Mouse (Mus musculus) lung, embryonic 15.5 days (tissue): ENCODE data around the gene 4930523C07Rik. TPM values are rescaled to one million over a fixed set of nuclear protein-coding genes. Genes with fewer than 3 reads are reported as not detected.

ENCODE experiments used
- ATAC-seq: fragments of 200-750 bp; cut with Nextera tagmentation; 2 replicates; pipeline ENCODE4 v1.8.0; 2017; ENCODE audit warnings: moderate number of reproducible peaks, borderline replicate concordance; ENCODE audit not compliant: low FRiP score, low TSS enrichment; ENCODE audit errors: extremely low read depth
- H3K27ac ChIP-seq: fragments of 300-500 bp; sonication (generic); 2 replicates; pipeline ENCODE4 v1.5.1; 2015; ENCODE audit warnings: moderate library complexity, mild to moderate bottlenecking, inconsistent platforms
- H3K27me3 ChIP-seq: fragments of 300-500 bp; sonication (generic); 2 replicates; pipeline ENCODE4 v1.6.1; 2015; ENCODE audit warnings: inconsistent platforms
- H3K36me3 ChIP-seq: fragments of 300-500 bp; sonication (generic); 2 replicates; pipeline ENCODE4 v1.6.1; 2015; ENCODE audit warnings: inconsistent platforms
- H3K4me1 ChIP-seq: fragments of 300-500 bp; sonication (generic); 2 replicates; pipeline ENCODE4 v1.6.1; 2015; ENCODE audit warnings: inconsistent platforms
- H3K4me2 ChIP-seq: fragments of 300-500 bp; sonication (generic); 2 replicates; pipeline ENCODE4 v1.6.1; 2015; ENCODE audit warnings: inconsistent platforms, mild to moderate bottlenecking, moderate library complexity
- H3K4me3 ChIP-seq: fragments of 300-500 bp; sonication (generic); 2 replicates; pipeline ENCODE4 v1.5.1; 2015; ENCODE audit warnings: mild to moderate bottlenecking, inconsistent platforms
- H3K9ac ChIP-seq: fragments of 300-500 bp; sonication (generic); 2 replicates; pipeline ENCODE4 v1.6.1; 2015; ENCODE audit warnings: inconsistent platforms
- H3K9me3 ChIP-seq: fragments of 300-500 bp; sonication (generic); 2 replicates; pipeline ENCODE4 v1.6.1; 2016; ENCODE audit warnings: inconsistent platforms
- WGBS: fragments of 180-500 bp; shearing (Covaris S2); methylation state at CpG from one replicate; pipeline ENCODE4 v1.1.7; 2015; 5-methylcytosine and 5-hydroxymethylcytosine counted together
- polyA plus RNA-seq: library from polyadenylated mRNA; unstranded; fragments of >200 nt; fragmentation: Nextera tagmentation; extraction: Ambion mirVana; gene quantifications from 2 replicates; pipeline ENCODE4 v1.2.1, GENCODE M21; 2015

4930523C07Rik gene
- polyA plus RNA-seq, 1 experiment from 2014 or later, result 32.5 TPM

DNA sequence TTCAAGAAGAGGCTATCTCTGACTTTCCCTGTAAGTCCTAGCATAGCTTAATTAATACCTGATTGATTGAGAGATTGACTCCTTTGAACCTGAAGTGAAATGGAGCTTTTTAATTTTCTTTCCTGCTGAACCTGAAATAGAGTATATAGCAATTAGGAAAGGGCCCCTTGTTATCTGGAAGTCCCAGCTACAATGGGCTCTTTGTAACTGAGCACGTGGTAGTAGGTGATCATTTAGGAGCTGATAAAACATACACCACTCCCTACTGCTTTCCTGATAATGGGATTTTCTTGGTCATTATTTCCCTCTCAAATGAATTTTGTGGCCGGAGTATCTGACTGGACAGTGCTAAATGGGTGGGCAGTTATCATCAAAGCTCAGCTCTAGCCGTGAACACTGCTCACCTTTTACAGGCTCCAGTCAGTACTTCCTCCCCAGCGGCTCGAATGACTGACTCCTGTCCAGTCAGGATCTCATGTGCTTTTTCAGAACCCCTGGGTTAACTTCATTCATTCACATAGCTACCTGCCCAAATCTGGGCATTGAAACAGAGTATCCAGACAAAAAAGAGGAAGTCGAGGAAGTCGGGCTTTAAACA, 20.5 kb downstream of the 4930523C07Rik start:
- Histone ChIP-seq H3K4me3 (no peak overlapping the region), H3K4me2 (no peak overlapping the region), H3K4me1 (peaks cover 5% of the 10 kb centered on the region; the same call in 1 of the 2 replicates), H3K27me3 (no peaks in the 10 kb centered on the region), H3K27ac (no peak overlapping the region), H3K36me3 (no peaks in the 10 kb centered on the region), H3K9me3 (no peaks in the 10 kb centered on the region), H3K9ac (no peak overlapping the region)
- ATAC-seq, result no peak
- WGBS, result 73% methylated on average over 7 of the region's 7 CpGs

- peaks cover 6% of the 10 kb centered on the region; the same call in 1 of the 2 replicates for H3K36me3 ChIP-seq
- H3K27me3 ChIP-seq, result no peaks in the 10 kb centered on the region
- WGBS, result 42% methylated on average over 14 of the region's 14 CpGs
- H3K4me1 ChIP-seq, result peaks cover 11% of the 10 kb centered on the region
- no peak overlapping the region for H3K4me3 ChIP-seq
- H3K9ac ChIP-seq, result no peak overlapping the region
- no peaks in the 10 kb centered on the region for H3K9me3 ChIP-seq
- peak; percentile 94 for ATAC-seq
- peak overlapping the region; percentile 21; the same call in 1 of the 2 replicates for H3K4me2 ChIP-seq
- no peak overlapping the region for H3K27ac ChIP-seq
Measured at GRCm38 (mm10) chr1:160078882-160079661, 34.9 kb downstream of the 4930523C07Rik start.

GRCm38 (mm10) chr1:160080800-160081436, 36.7 kb downstream of the 4930523C07Rik start:
- ATAC-seq, result 0 out of 2 replicates have a peak, but pooled peaks have one; percentile 21
- H3K9ac ChIP-seq, result no peak overlapping the region
- WGBS, result 20% methylated on average over 2 of the region's 2 CpGs

GRCm38 (mm10) chr1:160082647-160083046, 38.5 kb downstream of the 4930523C07Rik start:
- Histone ChIP-seq H3K27me3 (no peaks in the 10 kb centered on the region), H3K4me2 (no peak overlapping the region), H3K9ac (no peak overlapping the region), H3K9me3 (no peaks in the 10 kb centered on the region), H3K4me3 (no peak overlapping the region), H3K4me1 (peaks cover 11% of the 10 kb centered on the region), H3K27ac (no peak overlapping the region), H3K36me3 (0 out of 2 replicates have a peak, but pooled peaks cover 3% of the 10 kb centered on the region)
- ATAC-seq, result no peak
- 86% methylated on average over 1 of the region's 1 CpGs for WGBS

More at GRCm38 (mm10) chr1:160080800-160081436, 36.7 kb downstream of the 4930523C07Rik start:
- Histone ChIP-seq H3K36me3 (peaks cover 3% of the 10 kb centered on the region; the same call in 1 of the 2 replicates), H3K9me3 (no peaks in the 10 kb centered on the region), H3K4me2 (no peak overlapping the region), H3K27me3 (no peaks in the 10 kb centered on the region), H3K4me1 (peaks cover 11% of the 10 kb centered on the region), H3K4me3 (no peak overlapping the region), H3K27ac (no peak overlapping the region)

DNA sequence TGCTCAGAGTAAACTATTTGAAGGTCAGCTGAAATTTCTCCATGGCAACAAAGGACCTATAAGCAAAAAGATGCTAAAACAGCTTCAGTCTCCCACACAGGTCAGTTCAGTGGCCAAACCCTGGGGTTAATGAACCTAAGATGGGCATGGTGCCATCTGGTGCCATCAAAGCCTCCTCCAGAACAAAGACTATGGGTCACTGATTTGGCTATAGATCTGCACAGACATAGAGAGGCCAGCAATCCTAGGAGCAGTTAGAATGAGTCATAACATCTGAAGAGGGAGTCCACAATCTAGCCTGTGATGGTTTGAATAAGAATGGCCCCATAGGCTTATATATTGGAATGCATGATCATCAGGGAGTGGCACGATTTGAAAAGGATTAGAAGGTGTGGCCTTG, 40.1 kb downstream of the 4930523C07Rik start:
- no peaks in the 10 kb centered on the region for H3K9me3 ChIP-seq
- no peaks in the 10 kb centered on the region for H3K27me3 ChIP-seq
- H3K36me3 ChIP-seq, result no peaks in the 10 kb centered on the region
- H3K4me3 ChIP-seq, result no peak overlapping the region
- 60% methylated on average over 1 of the region's 1 CpGs for WGBS
- H3K4me1 ChIP-seq, result peaks cover 6% of the 10 kb centered on the region
- H3K9ac ChIP-seq, result no peak overlapping the region
- ATAC-seq, result no peak
- no peak overlapping the region for H3K4me2 ChIP-seq
- H3K27ac ChIP-seq, result no peak overlapping the region

DNA sequence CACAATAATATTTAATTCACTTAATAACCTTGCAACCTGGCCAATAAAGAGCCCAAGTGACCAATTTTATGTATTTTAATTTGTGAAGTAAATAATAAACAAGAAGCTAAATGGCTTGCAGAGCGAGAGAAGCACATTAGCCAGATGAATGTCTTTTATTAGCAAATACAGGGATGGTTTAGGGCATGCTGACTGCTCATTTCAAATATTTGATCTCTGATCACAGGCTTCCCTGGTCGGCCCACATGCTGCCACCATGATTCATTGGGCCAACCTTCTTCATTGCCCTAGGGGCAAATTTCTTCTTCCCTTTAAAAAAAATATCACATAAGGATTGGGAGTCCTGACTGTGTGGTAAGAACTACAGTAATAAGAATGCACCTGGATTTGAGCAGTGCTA, 42.5 kb downstream of the 4930523C07Rik start:
- Histone ChIP-seq H3K4me3 (no peak overlapping the region), H3K9ac (no peak overlapping the region), H3K4me2 (no peak overlapping the region), H3K9me3 (no peaks in the 10 kb centered on the region), H3K4me1 (no peaks in the 10 kb centered on the region), H3K36me3 (no peaks in the 10 kb centered on the region), H3K27me3 (no peaks in the 10 kb centered on the region), H3K27ac (no peak overlapping the region)
- no peak for ATAC-seq
- WGBS, result 68% methylated on average over 2 of the region's 2 CpGs

- H3K9ac ChIP-seq, result no peak overlapping the region
- H3K27me3 ChIP-seq, result no peaks in the 10 kb centered on the region
- no peaks in the 10 kb centered on the region for H3K4me1 ChIP-seq
- H3K9me3 ChIP-seq, result no peaks in the 10 kb centered on the region
- no peak for ATAC-seq
- WGBS, result 81% methylated on average over 5 of the region's 5 CpGs
- no peak overlapping the region for H3K4me2 ChIP-seq
- no peak overlapping the region for H3K4me3 ChIP-seq
- H3K27ac ChIP-seq, result no peak overlapping the region
- no peaks in the 10 kb centered on the region for H3K36me3 ChIP-seq
Measured at GRCm38 (mm10) chr1:160099659-160100302, 55.6 kb downstream of the 4930523C07Rik start.

DNA sequence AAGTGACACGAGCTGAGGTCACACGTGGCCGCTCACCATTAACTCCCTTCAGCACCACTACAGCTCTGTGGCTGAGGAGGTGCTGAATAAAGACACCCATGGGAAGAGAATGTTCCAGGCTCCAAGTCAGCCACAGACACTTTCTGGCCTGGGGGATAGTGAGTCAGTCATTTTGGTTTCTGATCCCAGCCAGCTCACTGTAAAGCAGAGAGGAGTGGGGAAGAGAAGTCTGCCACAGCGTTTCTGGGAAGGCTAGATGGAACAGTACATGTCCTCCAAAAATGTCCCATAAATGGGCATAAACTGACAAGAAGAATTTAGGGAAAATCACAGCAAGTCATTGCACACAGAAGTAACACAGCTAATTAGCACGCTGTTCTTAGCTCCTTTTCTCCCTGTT, 56.8 kb downstream of the 4930523C07Rik start:
- H3K36me3 ChIP-seq, result no peaks in the 10 kb centered on the region
- no peak overlapping the region for H3K27ac ChIP-seq
- no peak for ATAC-seq
- no peak overlapping the region for H3K9ac ChIP-seq
- H3K4me2 ChIP-seq, result no peak overlapping the region
- no peaks in the 10 kb centered on the region; the same call in 1 of the 2 replicates for H3K4me1 ChIP-seq
- H3K27me3 ChIP-seq, result no peaks in the 10 kb centered on the region
- WGBS, result 78% methylated on average over 5 of the region's 5 CpGs
- no peaks in the 10 kb centered on the region for H3K9me3 ChIP-seq
- H3K4me3 ChIP-seq, result no peak overlapping the region

- H3K4me3 ChIP-seq, result no peak overlapping the region
- no peaks in the 10 kb centered on the region for H3K27me3 ChIP-seq
- H3K4me1 ChIP-seq, result no peaks in the 10 kb centered on the region; the same call in 1 of the 2 replicates
- no peak overlapping the region for H3K9ac ChIP-seq
- no peak overlapping the region for H3K27ac ChIP-seq
- no peaks in the 10 kb centered on the region for H3K36me3 ChIP-seq
- H3K4me2 ChIP-seq, result no peak overlapping the region
- ATAC-seq, result no peak
- H3K9me3 ChIP-seq, result no peaks in the 10 kb centered on the region
- 60% methylated on average over 5 of the region's 5 CpGs for WGBS
Measured at GRCm38 (mm10) chr1:160105426-160105825, 61.2 kb downstream of the 4930523C07Rik start.

- ATAC-seq, result no peak
- H3K27ac ChIP-seq, result no peak overlapping the region
- H3K9me3 ChIP-seq, result no peaks in the 10 kb centered on the region
- 67% methylated on average over 2 of the region's 2 CpGs for WGBS
- no peaks in the 10 kb centered on the region; the same call in 1 of the 2 replicates for H3K4me1 ChIP-seq
- H3K36me3 ChIP-seq, result no peaks in the 10 kb centered on the region
- H3K4me2 ChIP-seq, result no peak overlapping the region
- H3K4me3 ChIP-seq, result no peak overlapping the region
- no peak overlapping the region for H3K9ac ChIP-seq
- no peaks in the 10 kb centered on the region for H3K27me3 ChIP-seq
Measured at GRCm38 (mm10) chr1:160108604-160109003, 64.4 kb downstream of the 4930523C07Rik start.

- no peak overlapping the region for H3K4me2 ChIP-seq
- H3K27ac ChIP-seq, result no peak overlapping the region
- no peak for ATAC-seq
- H3K9ac ChIP-seq, result no peak overlapping the region
- H3K27me3 ChIP-seq, result no peaks in the 10 kb centered on the region
- H3K4me1 ChIP-seq, result no peaks in the 10 kb centered on the region
- no peaks in the 10 kb centered on the region for H3K9me3 ChIP-seq
- no peak overlapping the region for H3K4me3 ChIP-seq
- WGBS, result 76% methylated on average over 2 of the region's 2 CpGs
- H3K36me3 ChIP-seq, result no peaks in the 10 kb centered on the region
Measured at GRCm38 (mm10) chr1:160123957-160124356, 79.8 kb downstream of the 4930523C07Rik start.
